Mouse (Mus musculus) cortical plate, adult 2 months (tissue): ENCODE measurements around the gene Patj.

ENCODE experiments used
- CTCF ChIP-seq: fragments of 200-500 bp; IDR thresholded peaks from 2 replicates; pipeline ENCODE4 v1.5.1; 2011; ENCODE audit warnings: mild to moderate bottlenecking, control low read depth, low read length; ENCODE audit not compliant: insufficient read depth; ENCODE audit errors: extremely low read depth
- POLR2A ChIP-seq: fragments of 200-500 bp; IDR thresholded peaks from 2 replicates; pipeline ENCODE4 v1.6.1; 2011; ENCODE audit warnings: mild to moderate bottlenecking, low read length, control low read depth; ENCODE audit not compliant: insufficient read depth; ENCODE audit errors: extremely low read depth

DNA sequence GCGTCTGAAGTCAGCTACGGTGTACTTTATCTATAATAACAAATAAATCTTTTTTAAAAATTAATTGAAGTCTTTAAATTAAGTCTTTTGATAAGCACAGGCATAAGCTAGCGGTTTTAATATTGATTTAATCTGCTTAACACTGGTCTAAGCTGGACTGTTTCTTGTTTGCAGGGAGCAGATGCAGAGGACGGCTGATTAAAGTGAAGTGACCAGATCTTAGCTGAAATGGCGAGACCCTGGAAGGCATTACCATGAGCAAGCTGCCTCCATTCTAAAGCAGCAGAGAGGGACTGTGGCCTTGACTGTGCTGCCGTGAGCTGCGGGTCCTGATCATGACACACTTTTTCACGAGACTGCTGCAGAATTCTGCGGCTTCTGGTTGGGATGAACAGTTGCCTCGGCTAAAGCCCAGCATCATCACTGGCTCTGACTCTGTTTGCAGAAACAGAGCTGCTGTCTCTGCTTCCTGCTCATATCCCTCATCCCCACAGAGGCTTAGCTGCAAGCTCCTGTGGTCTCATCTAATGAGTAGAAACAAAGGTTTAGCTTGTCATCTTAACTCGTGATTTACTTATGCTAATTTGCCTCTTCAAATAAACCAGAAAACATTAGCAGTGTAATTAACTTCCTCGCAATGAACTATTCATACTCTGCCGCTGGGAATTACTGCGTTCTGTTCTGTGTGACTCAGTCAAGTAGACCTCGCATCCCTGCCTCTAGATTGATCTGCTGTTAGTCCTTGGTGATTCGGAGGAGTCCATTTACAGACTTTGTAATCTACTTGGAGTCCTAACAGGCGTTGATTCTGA, 322.4 kb downstream of the Patj start:
- no peak for TF ChIP-seq POLR2A
- TF ChIP-seq CTCF: no peak
